Mouse (Mus musculus): Measurements from ENCODE around the gene Klhl12. TPM values are rescaled to one million over a fixed set of nuclear protein-coding genes. Genes with fewer than 3 reads are reported as not detected.
A peak's percentile ranks its signal among the peaks of the same experiment; 100 is the strongest.
"Not testable (repeated sequence)": the region's sequence is repeated elsewhere in the genome, so short reads cannot be mapped to it uniquely, and the experiment has no call there.

The Klhl12 gene
- polyA plus RNA-seq, 1 experiment from 2014 or later = 18.6 TPM

- in situ Hi-C loops (cut with MboI; ENCODE audit: low pct_unique_long_range_greater_than_20kb) = no loop called here
- no peak for ATAC-seq
- H3K27me3 ChIP-seq = no peaks in the 10 kb centered on the region
- ChIA-PET CTCF (no interaction called here), POLR2A (no interaction called here)
- no peak for TF ChIP-seq CTCF (IDR thresholded peaks at IDR 0.05)
- no peak for DNase-seq (ENCODE audit: low read depth, low spot score)
Observed at GRCm38 (mm10) chr1:134513876-134514590, 58.7 kb downstream of the Klhl12 start.

- DNase-seq (ENCODE audit: low read depth, low spot score) = no peak
Observed at GRCm38 (mm10) chr1:134515891-134516290, 60.6 kb downstream of the Klhl12 start.

GRCm38 (mm10) chr1:134516491-134517198, 61.3 kb downstream of the Klhl12 start:
- DNase-seq (ENCODE audit: low read depth, low spot score) (no peak), ATAC-seq (peak; percentile 17)
- TF ChIP-seq CTCF (IDR thresholded peaks at IDR 0.05) = no peak
- CTCF ChIA-PET = interaction anchor here (1.3 kb wide), 1 partner anchor 13 kb away, joined by 3 read pairs; no protein-coding TSS in a partner anchor
- in situ Hi-C loops (cut with MboI; ENCODE audit: low pct_unique_long_range_greater_than_20kb) = no loop called here
- no peaks in the 10 kb centered on the region for H3K27me3 ChIP-seq
- POLR2A ChIA-PET = no interaction called here

More at GRCm38 (mm10) chr1:134515891-134516290, 60.6 kb downstream of the Klhl12 start:
- ChIA-PET CTCF (interaction anchor here (1.3 kb wide), 1 partner anchor 14 kb away, joined by 3 read pairs; no protein-coding TSS in a partner anchor), POLR2A (no interaction called here)
- TF ChIP-seq CTCF (IDR thresholded peaks at IDR 0.05) = no peak
- ATAC-seq = no peak
- in situ Hi-C loops (cut with MboI; ENCODE audit: low pct_unique_long_range_greater_than_20kb) = no loop called here
- no peaks in the 10 kb centered on the region for H3K27me3 ChIP-seq

- H3K27me3 ChIP-seq; DNase-seq (ENCODE audit: low read depth, low spot score); CTCF ChIA-PET; ATAC-seq; in situ Hi-C loops (cut with MboI; ENCODE audit: low pct_unique_long_range_greater_than_20kb); POLR2A ChIA-PET: not testable (repeated sequence)
Observed at GRCm38 (mm10) chr1:134517841-134518240, 62.5 kb downstream of the Klhl12 start.

- POLR2A ChIA-PET = interaction anchor here (0.6 kb wide), 1 partner anchor 23 kb away, joined by 3 read pairs; no protein-coding TSS in a partner anchor
- ATAC-seq = peak; percentile 39
Observed at GRCm38 (mm10) chr1:134518677-134519076, 63.3 kb downstream of the Klhl12 start.

GRCm38 (mm10) chr1:134519201-134519600, 63.9 kb downstream of the Klhl12 start:
- ATAC-seq; DNase-seq (ENCODE audit: low read depth, low spot score); in situ Hi-C loops (cut with MboI; ENCODE audit: low pct_unique_long_range_greater_than_20kb); H3K27me3 ChIP-seq: not testable (repeated sequence)
- POLR2A ChIA-PET = interaction anchor here (0.6 kb wide), 1 partner anchor 24 kb away, joined by 3 read pairs; no protein-coding TSS in a partner anchor
- CTCF ChIA-PET = interaction anchor here (0.7 to 1.0 kb wide), 3 partner anchors 69 to 117 kb away, joined by 3 to 4 read pairs (median 4); no protein-coding TSS in a partner anchor

More at GRCm38 (mm10) chr1:134518677-134519076, 63.3 kb downstream of the Klhl12 start:
- CTCF ChIA-PET = interaction anchor here (0.7 to 1.0 kb wide), 4 partner anchors 24 to 117 kb away, joined by 3 to 4 read pairs (median 4); partner anchors contain the start of gene Rabif
- in situ Hi-C loops (cut with MboI; ENCODE audit: low pct_unique_long_range_greater_than_20kb) = no loop called here
- peak; percentile 87 for TF ChIP-seq CTCF (IDR thresholded peaks at IDR 0.05)
- no peak for DNase-seq (ENCODE audit: low read depth, low spot score)
- H3K27me3 ChIP-seq = no peaks in the 10 kb centered on the region

- CTCF ChIA-PET = no interaction called here
- DNase-seq (ENCODE audit: low read depth, low spot score) (no peak), ATAC-seq (no peak)
- in situ Hi-C loops (cut with MboI; ENCODE audit: low pct_unique_long_range_greater_than_20kb) = loop anchor here (5.0 kb wide), 1 partner anchor 92 kb away; no protein-coding TSS in a partner anchor
- H3K27me3 ChIP-seq = no peaks in the 10 kb centered on the region
- no peak for TF ChIP-seq CTCF (IDR thresholded peaks at IDR 0.05)
- POLR2A ChIA-PET = interaction anchor here (0.6 kb wide), 1 partner anchor 757 kb away, joined by 5 read pairs; no protein-coding TSS in a partner anchor
Observed at GRCm38 (mm10) chr1:134520001-134520721, 64.8 kb downstream of the Klhl12 start.

GRCm38 (mm10) chr1:134521163-134521562, 65.8 kb downstream of the Klhl12 start:
- TF ChIP-seq CTCF (IDR thresholded peaks at IDR 0.05) = no peak
- POLR2A ChIA-PET = interaction anchor here (1.1 kb wide), 1 partner anchor 24 kb away, joined by 3 read pairs; no protein-coding TSS in a partner anchor
- CTCF ChIA-PET = no interaction called here
- DNase-seq (ENCODE audit: low read depth, low spot score) (no peak), ATAC-seq (no peak)
- in situ Hi-C loops (cut with MboI; ENCODE audit: low pct_unique_long_range_greater_than_20kb) = loop anchor here (5.0 kb wide), 1 partner anchor 91 kb away; no protein-coding TSS in a partner anchor
- H3K27me3 ChIP-seq = no peaks in the 10 kb centered on the region

- ChIA-PET CTCF (no interaction called here), POLR2A (interaction anchor here (0.7 kb wide), 1 partner anchor 230 kb away, joined by 3 read pairs; no protein-coding TSS in a partner anchor)
- no peak for DNase-seq (ENCODE audit: low read depth, low spot score)
- no peak for TF ChIP-seq CTCF (IDR thresholded peaks at IDR 0.05)
- no peaks in the 10 kb centered on the region for H3K27me3 ChIP-seq
- in situ Hi-C loops (cut with MboI; ENCODE audit: low pct_unique_long_range_greater_than_20kb) = loop anchor here (5.0 kb wide), 1 partner anchor 90 kb away; no protein-coding TSS in a partner anchor
- no peak for ATAC-seq
Observed at GRCm38 (mm10) chr1:134522325-134522724, 67.0 kb downstream of the Klhl12 start.

- in situ Hi-C loops (cut with MboI; ENCODE audit: low pct_unique_long_range_greater_than_20kb) = loop anchor here (5.0 kb wide), 1 partner anchor 88 kb away; no protein-coding TSS in a partner anchor
- CTCF ChIA-PET = no interaction called here
- POLR2A ChIA-PET = no interaction called here
- ATAC-seq (no peak), DNase-seq (ENCODE audit: low read depth, low spot score) (no peak)
- TF ChIP-seq CTCF (IDR thresholded peaks at IDR 0.05) = peak; percentile 41
- no peaks in the 10 kb centered on the region for H3K27me3 ChIP-seq
Observed at GRCm38 (mm10) chr1:134524424-134524823, 69.1 kb downstream of the Klhl12 start.
